Mouse (Mus musculus): ENCODE measurements at regions not wholly inside any gene's neighbourhood (a gene's known extent, or its start where the extent isn't known, plus 50 kb on each side); places are given as distances from the start of the nearest gene placed in this dataset.

GRCm38 (mm10) chr5:41904512-41904911 lies 60.4 kb upstream of the Bod1l start:
- DNase-seq, result no peak
- Histone ChIP-seq H3K27ac (no peak overlapping the region), H3K79me2 (replicated peaks; ENCODE audit: control insufficient read depth, insufficient read depth, low read length) (no peaks in the 10 kb centered on the region), H3K9ac (ENCODE audit: low read depth, low read length) (no peak overlapping the region), H3K4me1 (ENCODE audit: control insufficient read depth, insufficient read depth, low read length) (no peaks in the 10 kb centered on the region), H3K27me3 (ENCODE audit: control insufficient read depth, insufficient read depth, low read length) (no peaks in the 10 kb centered on the region), H3K4me3 (no peak overlapping the region), H3K36me3 (ENCODE audit: control insufficient read depth, insufficient read depth, low read length) (no peaks in the 10 kb centered on the region)
- 37% methylated on average over 1 of the region's 1 CpGs for WGBS
- intact Hi-C loops (cut with DNase I), result no loop called here
- no peak for TF ChIP-seq CTCF (IDR thresholded peaks at IDR 0.05)
- no peak for TF ChIP-seq EP300 (IDR thresholded peaks at IDR 0.05; ENCODE audit: insufficient read depth, low read depth, low read length)
- TF ChIP-seq POLR2A (IDR thresholded peaks at IDR 0.05; ENCODE audit: insufficient read depth, low read depth, low read length), result no peak

GRCm38 (mm10) chr5:41899237-41899636 lies 55.1 kb upstream of the Bod1l start:
- no peak for DNase-seq
- H3K79me2 ChIP-seq (replicated peaks; ENCODE audit: control insufficient read depth, insufficient read depth, low read length), result no peaks in the 10 kb centered on the region
- H3K27ac ChIP-seq, result no peak overlapping the region
- intact Hi-C loops (cut with DNase I), result no loop called here
- H3K4me3 ChIP-seq, result no peak overlapping the region
- no peak overlapping the region for H3K9ac ChIP-seq (ENCODE audit: low read depth, low read length)
- TF ChIP-seq POLR2A (IDR thresholded peaks at IDR 0.05; ENCODE audit: insufficient read depth, low read depth, low read length) (no peak), CTCF (IDR thresholded peaks at IDR 0.05) (no peak), EP300 (IDR thresholded peaks at IDR 0.05; ENCODE audit: insufficient read depth, low read depth, low read length) (no peak)
- no peaks in the 10 kb centered on the region for H3K27me3 ChIP-seq (ENCODE audit: control insufficient read depth, insufficient read depth, low read length)
- no peaks in the 10 kb centered on the region for H3K36me3 ChIP-seq (ENCODE audit: control insufficient read depth, insufficient read depth, low read length)
- 50% methylated on average over 2 of the region's 2 CpGs for WGBS
- H3K4me1 ChIP-seq (ENCODE audit: control insufficient read depth, insufficient read depth, low read length), result no peaks in the 10 kb centered on the region

GRCm38 (mm10) chr5:41898748-41899147 lies 54.6 kb upstream of the Bod1l start:
- no peak overlapping the region for H3K9ac ChIP-seq (ENCODE audit: low read depth, low read length)
- H3K27ac ChIP-seq, result no peak overlapping the region
- no peaks in the 10 kb centered on the region for H3K4me1 ChIP-seq (ENCODE audit: control insufficient read depth, insufficient read depth, low read length)
- H3K27me3 ChIP-seq (ENCODE audit: control insufficient read depth, insufficient read depth, low read length), result no peaks in the 10 kb centered on the region
- WGBS, result 32% methylated on average over 1 of the region's 1 CpGs
- no peak for DNase-seq
- intact Hi-C loops (cut with DNase I), result no loop called here
- H3K79me2 ChIP-seq (replicated peaks; ENCODE audit: control insufficient read depth, insufficient read depth, low read length), result no peaks in the 10 kb centered on the region
- H3K36me3 ChIP-seq (ENCODE audit: control insufficient read depth, insufficient read depth, low read length), result no peaks in the 10 kb centered on the region
- H3K4me3 ChIP-seq, result no peak overlapping the region
- TF ChIP-seq EP300 (IDR thresholded peaks at IDR 0.05; ENCODE audit: insufficient read depth, low read depth, low read length) (no peak), POLR2A (IDR thresholded peaks at IDR 0.05; ENCODE audit: insufficient read depth, low read depth, low read length) (no peak), CTCF (IDR thresholded peaks at IDR 0.05) (no peak)
